ENCODE assay signal across 8 mouse cellular contexts in the genomic region with DNA sequence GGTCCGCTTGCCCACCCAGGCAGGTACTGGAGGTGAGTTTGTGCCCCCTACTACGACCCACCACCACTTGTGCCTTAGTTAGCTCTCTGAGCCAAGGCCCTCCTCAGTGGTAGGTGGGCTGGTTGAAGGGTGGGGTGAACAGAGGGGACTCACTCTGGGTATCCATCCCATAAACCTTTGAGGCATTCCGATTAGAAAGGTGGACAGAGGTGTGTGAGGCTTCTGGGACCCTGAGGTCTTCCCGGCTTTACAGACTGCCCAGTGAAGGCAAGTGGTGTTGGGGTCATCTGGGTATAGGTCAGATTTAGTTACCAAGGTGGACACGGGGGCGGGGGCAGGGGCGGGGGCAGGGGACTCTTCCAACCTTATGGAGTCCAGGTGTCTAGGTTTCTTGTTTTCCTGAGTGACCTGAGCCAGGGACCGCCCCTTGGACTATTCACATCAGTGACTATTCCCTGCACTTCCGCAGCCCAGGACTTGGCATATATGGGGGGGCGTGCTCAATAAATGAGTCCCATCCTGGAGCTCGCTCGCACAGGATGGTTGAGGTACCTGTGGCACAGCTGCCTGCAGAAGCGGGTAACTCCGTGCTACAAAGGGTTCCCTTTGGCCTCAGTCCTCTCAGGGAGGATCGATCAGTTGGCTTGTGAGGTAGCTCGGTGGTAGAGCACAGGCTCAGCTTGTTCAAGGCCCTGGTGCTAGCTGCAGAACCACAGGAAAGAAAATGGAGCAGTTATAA. TPM values are rescaled to one million over a fixed set of nuclear protein-coding genes. Genes with fewer than 3 reads are reported as not detected.
DNase-seq lines count a peak whose midpoint lies in the region; ATAC-seq and TF ChIP-seq lines count a peak whose summit lies in the region.

No protein-coding gene starts in this region.

- no peaks in the 10 kb centered on the region for H3K9me3 ChIP-seq in heart, embryonic 10.5 days
- no peaks in the 10 kb centered on the region for H3K9me3 ChIP-seq in embryonic facial prominence, embryonic 12.5 days
- no peaks in the 10 kb centered on the region for H3K9me3 ChIP-seq in intestine, postnatal 0 days (ENCODE audit: control insufficient read depth)
- H3K9me3 ChIP-seq in midbrain, embryonic 12.5 days: no peaks in the 10 kb centered on the region

- peak overlapping the region; percentile 64 for H3K4me2 ChIP-seq in embryonic facial prominence, embryonic 12.5 days (replicated peaks)
- H3K4me2 ChIP-seq in intestine, postnatal 0 days (replicated peaks; ENCODE audit: low read depth): peak overlapping the region; percentile 86
- peak overlapping the region; percentile 83 for H3K4me2 ChIP-seq in midbrain, embryonic 12.5 days (replicated peaks)

- H3K4me3 ChIP-seq in heart, embryonic 10.5 days: peak overlapping the region; percentile 92
- H3K4me3 ChIP-seq in embryonic facial prominence, embryonic 12.5 days: peak overlapping the region; percentile 65
- peak overlapping the region; percentile 85 for H3K4me3 ChIP-seq in intestine, postnatal 0 days (ENCODE audit: low read depth, low read length)
- peak overlapping the region; percentile 88 for H3K4me3 ChIP-seq in midbrain, embryonic 12.5 days

- H3K36me3 ChIP-seq in heart, embryonic 10.5 days: peaks cover 12% of the 10 kb centered on the region; the same call in 1 of the 2 replicates
- peaks cover 25% of the 10 kb centered on the region for H3K36me3 ChIP-seq in embryonic facial prominence, embryonic 12.5 days
- H3K36me3 ChIP-seq in intestine, postnatal 0 days (ENCODE audit: control insufficient read depth, insufficient read depth): peaks cover 8% of the 10 kb centered on the region; the same call in 1 of the 2 replicates
- peaks cover 12% of the 10 kb centered on the region; the same call in 1 of the 2 replicates for H3K36me3 ChIP-seq in midbrain, embryonic 12.5 days

- H3K4me1 ChIP-seq in heart, embryonic 10.5 days: peaks cover 80% of the 10 kb centered on the region
- H3K4me1 ChIP-seq in embryonic facial prominence, embryonic 12.5 days: peaks cover 58% of the 10 kb centered on the region
- peaks cover 30% of the 10 kb centered on the region for H3K4me1 ChIP-seq in intestine, postnatal 0 days (replicated peaks; ENCODE audit: control insufficient read depth, insufficient read depth, low read length)
- H3K4me1 ChIP-seq in midbrain, embryonic 12.5 days: peaks cover 55% of the 10 kb centered on the region

- no peak for TF ChIP-seq CTCF in intestine, postnatal 0 days (IDR thresholded peaks at IDR 0.05; ENCODE audit: low read depth)

- intact Hi-C loops in heart, postnatal 25 days (cut with DNase I): no loop called here

- H3K9ac ChIP-seq in embryonic facial prominence, embryonic 12.5 days: peak overlapping the region; percentile 98
- H3K9ac ChIP-seq in intestine, postnatal 0 days (ENCODE audit: low read depth, low read length): peak overlapping the region; percentile 99
- H3K9ac ChIP-seq in midbrain, embryonic 12.5 days (replicated peaks): peak overlapping the region; percentile 99

- DNase-seq in heart, embryonic 10.5 days (ENCODE audit: low spot score): no peak
- DNase-seq in heart, postnatal 25 days (ENCODE audit: low spot score): no peak
- no peak for DNase-seq in layer of hippocampus, postnatal 10 days (ENCODE audit: low spot score in 2 of 2)
- DNase-seq in left cerebral cortex, adult 18-20 months (ENCODE audit: low spot score in 2 of 2): no peak
- no peak for DNase-seq in adrenal gland, adult (ENCODE audit: inconsistent age in 2 of 2, low spot score in 1 of 2)

- H3K27me3 ChIP-seq in heart, embryonic 10.5 days (ENCODE audit: insufficient read depth, poor library complexity, severe bottlenecking): no peaks in the 10 kb centered on the region; the same call in 1 of the 2 replicates
- H3K27me3 ChIP-seq in embryonic facial prominence, embryonic 12.5 days: no peaks in the 10 kb centered on the region
- no peaks in the 10 kb centered on the region for H3K27me3 ChIP-seq in intestine, postnatal 0 days (replicated peaks; ENCODE audit: control insufficient read depth, insufficient read depth, low read length)
- H3K27me3 ChIP-seq in midbrain, embryonic 12.5 days: no peaks in the 10 kb centered on the region

- no peak for ATAC-seq in embryonic facial prominence, embryonic 12.5 days (ENCODE audit: insufficient number of reproducible peaks, insufficient read depth, low FRiP score, low TSS enrichment)
- ATAC-seq in intestine, postnatal 0 days: peak; percentile 9
- ATAC-seq in midbrain, embryonic 12.5 days (ENCODE audit: low FRiP score, low read depth): 0 out of 2 replicates have a peak, but pooled peaks have one; percentile 32

- 69% methylated on average over 16 of the region's 16 CpGs for WGBS in heart, embryonic 10.5 days
- WGBS in embryonic facial prominence, embryonic 12.5 days: 53% methylated on average over 16 of the region's 16 CpGs
- 34% methylated on average over 16 of the region's 16 CpGs for WGBS in intestine, postnatal 0 days
- WGBS in midbrain, embryonic 12.5 days: 69% methylated on average over 16 of the region's 16 CpGs

- peak overlapping the region; percentile 99 for H3K27ac ChIP-seq in heart, embryonic 10.5 days
- peak overlapping the region; percentile 94 for H3K27ac ChIP-seq in embryonic facial prominence, embryonic 12.5 days
- peak overlapping the region; percentile 100 for H3K27ac ChIP-seq in intestine, postnatal 0 days (ENCODE audit: low read depth, low read length)
- peak overlapping the region; percentile 91 for H3K27ac ChIP-seq in midbrain, embryonic 12.5 days (replicated peaks)

RNA-seq across cellular contexts. Expression of a gene that starts 6.8 kb away (rescaled TPM):
- 9.3 and 12.7 TPM in 2 replicates for polyA plus RNA-seq in heart, embryonic 10.5 days (2016; fragmentation: Nextera tagmentation; extraction: Ambion mirVana)
- 1 to 10 TPM; 2.9 to 5.1 TPM for total RNA-seq in heart, postnatal 25 days (2021)
- polyA plus RNA-seq in embryonic facial prominence, embryonic 12.5 days (2016; fragmentation: Nextera tagmentation; extraction: Ambion mirVana): 30.8 and 37.3 TPM in 2 replicates
- 23.9 and 25.1 TPM in 2 replicates for polyA plus RNA-seq in intestine, postnatal 0 days (2015; fragmentation: Nextera tagmentation; extraction: Ambion mirVana)
- 33.5 and 36.6 TPM in 2 replicates for polyA plus RNA-seq in midbrain, embryonic 12.5 days (2016; fragmentation: Nextera tagmentation; extraction: Ambion mirVana)
- 100 to 1,000 TPM in 1 of 2 experiments, 10 to 100 TPM in 1; 92.7 to 101 TPM for total RNA-seq in layer of hippocampus, postnatal 10 days (2021)
- total RNA-seq in left cerebral cortex, adult 18-20 months (2021): 100 to 1,000 TPM; 135 to 137 TPM

RNA-seq across cellular contexts. Expression of a gene that starts 57.7 kb away (rescaled TPM):
- polyA plus RNA-seq in heart, embryonic 10.5 days (2016; fragmentation: Nextera tagmentation; extraction: Ambion mirVana): 63.2 and 68.2 TPM in 2 replicates
- 10 to 100 TPM; 20.1 to 20.3 TPM for total RNA-seq in heart, postnatal 25 days (2021)
- polyA plus RNA-seq in embryonic facial prominence, embryonic 12.5 days (2016; fragmentation: Nextera tagmentation; extraction: Ambion mirVana): 78.5 and 82.8 TPM in 2 replicates
- polyA plus RNA-seq in intestine, postnatal 0 days (2015; fragmentation: Nextera tagmentation; extraction: Ambion mirVana): 60.9 and 66.5 TPM in 2 replicates
- 66.5 and 75.6 TPM in 2 replicates for polyA plus RNA-seq in midbrain, embryonic 12.5 days (2016; fragmentation: Nextera tagmentation; extraction: Ambion mirVana)
- total RNA-seq in layer of hippocampus, postnatal 10 days (2021): 10 to 100 TPM; 73.9 to 82.5 TPM
- total RNA-seq in left cerebral cortex, adult 18-20 months (2021): 10 to 100 TPM; 54.6 to 56.6 TPM
